Mouse (Mus musculus) frontal cortex, adult 2 months (tissue): ENCODE data around the gene Trpm3. TPM values are rescaled to one million over a fixed set of nuclear protein-coding genes. Genes with fewer than 3 reads are reported as not detected.

Experiments used
- DNase-seq, 2 experiments: peaks; one replicate each; pipeline ENCODE4 v3.0.0; 2022; ENCODE audit warnings: low spot score in 1 of 2; ENCODE audit errors: extremely low spot score in 1 of 2
- polyA plus RNA-seq: library from polyadenylated mRNA; depleted of rRNA; stranded (reverse); fragments of >200 nt; gene quantifications from 2 replicates; pipeline ENCODE4 v1.2.3, GENCODE M21; 2012

Trpm3 gene
- polyA plus RNA-seq, 1 experiment = 17.2 TPM

- DNase-seq = peak in 1 of 2 experiments; percentile 50
Observed at GRCm38 (mm10) chr19:22303021-22303951, 164.4 kb downstream of the Trpm3 start.

GRCm38 (mm10) chr19:22303952-22304655, 165.3 kb downstream of the Trpm3 start:
- DNase-seq = peak; percentile 76 to 97

- DNase-seq = no peak
Observed at GRCm38 (mm10) chr19:22308081-22308480, 169.2 kb downstream of the Trpm3 start.

GRCm38 (mm10) chr19:22317306-22317705, 178.5 kb downstream of the Trpm3 start:
- peak in 1 of 2 experiments; percentile 13 for DNase-seq

- no peak for DNase-seq
Observed at GRCm38 (mm10) chr19:22326813-22327212, 188.0 kb downstream of the Trpm3 start.

GRCm38 (mm10) chr19:22327226-22327625, 188.4 kb downstream of the Trpm3 start:
- DNase-seq = no peak

GRCm38 (mm10) chr19:22336278-22336677, 197.4 kb downstream of the Trpm3 start:
- no peak for DNase-seq

GRCm38 (mm10) chr19:22337468-22337867, 198.6 kb downstream of the Trpm3 start:
- peak in 1 of 2 experiments; percentile 80 for DNase-seq

GRCm38 (mm10) chr19:22338927-22339326, 200.1 kb downstream of the Trpm3 start:
- no peak for DNase-seq

- no peak for DNase-seq
Observed at GRCm38 (mm10) chr19:22354037-22354541, 215.2 kb downstream of the Trpm3 start.

GRCm38 (mm10) chr19:22386890-22387289, 248.0 kb downstream of the Trpm3 start:
- DNase-seq = no peak

- DNase-seq = no peak
Observed at GRCm38 (mm10) chr19:22394700-22395099, 255.9 kb downstream of the Trpm3 start.

GRCm38 (mm10) chr19:22404049-22404448, 265.2 kb downstream of the Trpm3 start:
- no peak for DNase-seq

- no peak for DNase-seq
Observed at GRCm38 (mm10) chr19:22418239-22418638, 279.4 kb downstream of the Trpm3 start.

- DNase-seq = no peak
Observed at GRCm38 (mm10) chr19:22437207-22437606, 298.4 kb downstream of the Trpm3 start.

- DNase-seq = no peak
Observed at GRCm38 (mm10) chr19:22447418-22448339, 308.8 kb downstream of the Trpm3 start.

- no peak for DNase-seq
Observed at GRCm38 (mm10) chr19:22448340-22449288, 309.8 kb downstream of the Trpm3 start.

- no peak for DNase-seq
Observed at GRCm38 (mm10) chr19:22451290-22451689, 312.4 kb downstream of the Trpm3 start.

GRCm38 (mm10) chr19:22456935-22457334, 318.1 kb downstream of the Trpm3 start:
- DNase-seq = no peak
